Mouse (Mus musculus) midbrain, embryonic 16.5 days (tissue): ENCODE results near the gene Wdr59. TPM values are rescaled to one million over a fixed set of nuclear protein-coding genes. Genes with fewer than 3 reads are reported as not detected.

Source experiments
- ATAC-seq: fragments of 200-750 bp; cut with Nextera tagmentation; 2 replicates; pipeline ENCODE4 v1.8.0; 2017; ENCODE audit warnings: moderate TSS enrichment
- H3K27ac ChIP-seq: fragments of 300-500 bp; sonication (generic); 2 replicates; pipeline ENCODE4 v1.5.1; 2014; ENCODE audit warnings: mild to moderate bottlenecking, low read length, mixed read lengths
- H3K27me3 ChIP-seq: fragments of 300-500 bp; sonication (generic); 2 replicates; pipeline ENCODE4 v1.6.1; 2014; ENCODE audit warnings: low read depth, low read length, mixed read lengths; ENCODE audit not compliant: control insufficient read depth, insufficient read depth
- H3K36me3 ChIP-seq: fragments of 300-500 bp; sonication (generic); 2 replicates; pipeline ENCODE4 v1.6.1; 2014; ENCODE audit warnings: mild to moderate bottlenecking, low read length, moderate library complexity, mixed read lengths; ENCODE audit not compliant: control insufficient read depth, insufficient read depth
- H3K4me1 ChIP-seq: fragments of 300-500 bp; sonication (generic); 2 replicates; pipeline ENCODE4 v1.6.1; 2014; ENCODE audit warnings: mild to moderate bottlenecking, low read length, mixed read lengths; ENCODE audit not compliant: control insufficient read depth, insufficient read depth
- H3K4me2 ChIP-seq: fragments of 300-500 bp; sonication (generic); 2 replicates; pipeline ENCODE4 v1.6.1; 2014; ENCODE audit warnings: mild to moderate bottlenecking, low read length, mixed read lengths
- H3K4me3 ChIP-seq: fragments of 300-500 bp; sonication (generic); 2 replicates; pipeline ENCODE4 v1.5.1; 2014; ENCODE audit warnings: low read depth, mild to moderate bottlenecking, low read length, moderate library complexity, mixed read lengths
- H3K9ac ChIP-seq: fragments of 300-500 bp; sonication (generic); 2 replicates; pipeline ENCODE4 v1.6.1; 2014; ENCODE audit warnings: low read depth, low read length, mixed read lengths
- H3K9me3 ChIP-seq: fragments of 300-500 bp; sonication (generic); replicated peaks from 2 replicates; pipeline ENCODE4 v1.6.1; 2014; ENCODE audit warnings: mild to moderate bottlenecking, low read length, mixed read lengths; ENCODE audit not compliant: control insufficient read depth, poor library complexity, severe bottlenecking
- WGBS: fragments of 180-500 bp; shearing (Covaris S2); extraction: QIAGEN DNeasy Blood & Tissue Kit; methylation state at CpG from one replicate; pipeline ENCODE4 v1.1.7; 2014; 5-methylcytosine and 5-hydroxymethylcytosine counted together
- polyA plus RNA-seq: library from polyadenylated mRNA; unstranded; fragments of >200 nt; fragmentation: Nextera tagmentation; extraction: Ambion mirVana; gene quantifications from 2 replicates; pipeline ENCODE4 v1.2.1, GENCODE M21; 2015

The Wdr59 gene
- polyA plus RNA-seq, 1 experiment from 2014 or later: 8.0 TPM

DNA sequence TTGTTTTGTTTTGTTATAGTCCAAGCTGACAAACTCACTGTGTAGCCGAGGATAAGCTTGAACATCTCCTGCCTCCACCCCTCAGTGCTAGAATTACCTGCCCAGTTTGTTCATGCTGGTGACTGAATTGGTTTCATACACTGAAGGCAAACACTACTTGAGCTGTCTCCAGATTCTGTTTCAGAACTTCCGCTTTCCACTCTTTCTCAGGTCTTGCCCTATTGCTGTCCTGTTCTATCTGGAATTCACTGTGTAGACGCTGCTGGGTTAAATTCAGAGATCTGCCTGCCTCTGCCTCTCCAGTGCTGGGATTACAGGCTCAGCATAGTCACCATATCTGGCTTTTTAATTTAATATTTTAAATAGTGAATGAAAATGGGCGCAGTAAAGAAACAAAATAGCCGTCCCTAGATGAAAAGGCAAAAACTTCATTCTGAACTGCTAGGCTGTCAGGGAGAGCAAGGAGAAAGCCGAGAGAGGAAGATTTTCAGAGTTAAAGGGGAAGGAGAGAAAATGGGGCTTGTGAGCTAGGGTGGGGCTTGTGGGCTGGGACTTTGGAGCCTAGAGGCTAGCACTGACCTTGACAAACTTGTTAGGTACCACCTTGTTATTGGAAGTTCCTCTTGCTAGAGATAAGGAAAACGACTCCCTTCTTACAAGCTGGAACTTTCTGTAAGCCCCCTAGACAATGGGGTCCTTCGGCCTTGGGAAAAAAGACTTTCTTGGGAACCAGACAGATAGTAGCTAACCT lies 23.7 kb upstream of the Wdr59 start:
- H3K4me1 ChIP-seq: peaks cover 30% of the 10 kb centered on the region
- H3K36me3 ChIP-seq: no peaks in the 10 kb centered on the region
- no peak overlapping the region for H3K27ac ChIP-seq
- no peak for ATAC-seq
- 93% methylated on average over 8 of the region's 8 CpGs for WGBS
- H3K4me3 ChIP-seq: no peak overlapping the region
- no peaks in the 10 kb centered on the region for H3K27me3 ChIP-seq
- no peaks in the 10 kb centered on the region for H3K9me3 ChIP-seq
- H3K9ac ChIP-seq: no peak overlapping the region
- H3K4me2 ChIP-seq: no peak overlapping the region

DNA sequence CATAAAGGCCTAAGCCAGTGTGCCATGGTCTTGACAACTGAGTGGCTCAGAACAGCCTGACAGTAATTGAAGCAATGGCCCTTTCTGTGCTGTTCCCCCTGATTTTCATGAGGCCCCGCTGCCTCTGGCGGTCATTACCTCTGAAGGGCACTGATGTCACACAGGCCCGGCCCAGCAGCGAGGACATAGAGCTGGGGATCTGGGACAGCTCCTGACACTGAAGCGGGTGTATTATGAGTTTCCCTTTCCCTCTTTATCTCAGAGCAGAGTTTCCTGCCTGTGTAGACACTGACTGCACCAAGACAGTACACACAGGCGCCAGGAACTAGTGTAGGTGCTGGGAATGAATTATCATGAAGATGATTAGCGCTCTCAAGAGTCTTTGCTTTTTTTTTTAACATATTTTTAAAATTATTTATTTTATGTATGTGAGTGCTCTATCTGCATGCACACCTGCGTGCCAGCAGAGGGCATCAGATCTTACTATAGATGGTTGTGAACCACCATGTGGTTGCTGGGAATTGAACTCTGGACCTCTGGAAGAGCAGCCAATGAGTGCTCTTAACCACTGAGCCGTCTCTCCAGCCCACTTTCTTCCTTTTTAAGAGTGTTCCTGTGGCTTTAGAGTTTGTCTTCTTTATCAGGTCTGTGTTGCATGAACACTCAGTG lies 22.0 kb upstream of the Wdr59 start:
- Histone ChIP-seq H3K4me2 (no peak overlapping the region), H3K36me3 (no peaks in the 10 kb centered on the region), H3K4me1 (peaks cover 37% of the 10 kb centered on the region), H3K27ac (no peak overlapping the region), H3K9me3 (no peaks in the 10 kb centered on the region), H3K4me3 (no peak overlapping the region), H3K27me3 (no peaks in the 10 kb centered on the region), H3K9ac (no peak overlapping the region)
- WGBS: 88% methylated on average over 9 of the region's 9 CpGs
- ATAC-seq: no peak

DNA sequence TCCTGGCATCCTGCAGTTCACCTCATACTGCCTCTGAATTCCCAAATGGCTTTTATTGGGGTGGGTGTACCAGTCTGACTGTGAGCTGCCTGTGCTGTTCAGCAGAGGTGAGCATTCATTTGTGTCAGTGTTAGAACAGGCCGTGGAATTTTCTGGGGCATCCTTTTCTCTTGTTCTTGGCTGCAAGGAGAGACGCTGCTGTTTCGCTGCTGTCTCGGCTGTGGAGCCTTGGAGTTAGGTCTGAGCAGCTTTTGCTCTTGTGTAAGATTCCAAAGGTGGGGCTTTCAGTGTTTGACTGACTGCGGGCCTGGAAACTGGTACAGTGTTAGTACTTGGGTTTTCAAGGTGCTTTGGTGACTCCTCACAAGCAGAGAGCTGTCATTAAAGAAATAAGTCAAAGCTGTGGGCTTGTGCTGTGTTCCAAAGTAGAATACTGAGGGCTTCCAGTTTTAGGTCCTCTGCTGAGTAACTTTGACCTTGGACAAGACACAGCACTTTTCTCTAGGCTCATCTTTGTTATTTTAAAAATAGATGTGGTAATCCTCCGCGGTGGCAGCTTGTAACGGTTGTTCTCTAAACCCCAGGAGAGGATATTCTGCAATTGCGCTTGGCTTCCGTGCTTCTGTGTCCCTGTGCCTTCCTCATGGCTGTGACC lies 17.7 kb upstream of the Wdr59 start:
- H3K27ac ChIP-seq: no peak overlapping the region
- peak overlapping the region; percentile 52 for H3K9ac ChIP-seq
- no peaks in the 10 kb centered on the region for H3K27me3 ChIP-seq
- peak overlapping the region; percentile 99 for H3K4me3 ChIP-seq
- 32% methylated on average over 10 of the region's 10 CpGs for WGBS
- H3K9me3 ChIP-seq: no peaks in the 10 kb centered on the region
- no peaks in the 10 kb centered on the region for H3K36me3 ChIP-seq
- no peak for ATAC-seq
- H3K4me1 ChIP-seq: peaks cover 43% of the 10 kb centered on the region
- H3K4me2 ChIP-seq: peak overlapping the region; percentile 92

DNA sequence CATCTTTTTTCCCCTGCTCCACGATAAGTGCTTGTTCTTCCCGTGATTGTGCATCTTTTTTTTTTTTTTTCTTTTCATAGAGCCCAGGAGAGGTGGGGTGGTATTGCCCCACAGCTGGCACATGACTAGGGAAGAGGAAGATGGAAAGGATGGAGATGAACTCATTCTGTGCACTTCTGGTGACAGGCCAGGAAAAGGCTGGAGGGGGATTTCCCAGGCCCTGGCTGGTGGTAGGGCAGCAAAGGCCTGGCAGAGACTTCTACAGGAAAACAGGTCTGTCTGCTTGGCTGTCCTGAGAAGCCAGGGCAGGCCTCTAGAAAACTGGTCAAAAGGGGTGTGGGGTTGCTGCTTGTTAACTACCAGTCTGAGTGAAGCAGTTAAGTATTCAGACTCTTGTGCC lies 16.3 kb upstream of the Wdr59 start:
- WGBS: 0% methylated on average over 2 of the region's 2 CpGs
- H3K9me3 ChIP-seq: no peaks in the 10 kb centered on the region
- H3K9ac ChIP-seq: peak overlapping the region; percentile 97
- H3K4me2 ChIP-seq: peak overlapping the region; percentile 92
- H3K27me3 ChIP-seq: no peaks in the 10 kb centered on the region
- peak overlapping the region; percentile 96 for H3K27ac ChIP-seq
- ATAC-seq: no peak
- H3K4me3 ChIP-seq: peak overlapping the region; percentile 99
- H3K36me3 ChIP-seq: no peaks in the 10 kb centered on the region
- peaks cover 41% of the 10 kb centered on the region for H3K4me1 ChIP-seq

DNA sequence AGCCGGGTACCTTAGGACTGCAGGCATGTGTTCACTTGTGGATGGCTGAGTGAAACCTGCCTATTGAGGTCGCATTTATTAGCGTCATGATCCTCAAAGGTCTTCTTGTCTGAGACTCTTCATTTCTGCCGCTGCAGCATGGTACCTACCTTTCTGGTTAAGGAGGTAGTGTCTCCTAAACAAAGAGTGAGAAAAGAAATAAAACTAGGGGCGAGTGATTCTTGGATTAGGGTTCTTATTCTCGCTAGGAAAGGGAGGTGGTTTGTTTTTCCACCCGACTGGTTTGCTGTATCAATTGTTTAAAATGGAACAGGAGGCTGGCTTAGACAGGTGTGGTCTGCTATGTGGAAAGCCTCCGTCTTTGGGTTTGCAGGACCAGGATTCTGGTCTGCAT lies 15.9 kb upstream of the Wdr59 start:
- H3K4me1 ChIP-seq: peaks cover 41% of the 10 kb centered on the region
- no peaks in the 10 kb centered on the region for H3K36me3 ChIP-seq
- WGBS: 3% methylated on average over 8 of the region's 8 CpGs
- H3K27ac ChIP-seq: peak overlapping the region; percentile 96
- ATAC-seq: no peak
- H3K27me3 ChIP-seq: no peaks in the 10 kb centered on the region
- peak overlapping the region; percentile 97 for H3K9ac ChIP-seq
- no peaks in the 10 kb centered on the region for H3K9me3 ChIP-seq
- peak overlapping the region; percentile 92 for H3K4me2 ChIP-seq
- peak overlapping the region; percentile 99 for H3K4me3 ChIP-seq

DNA sequence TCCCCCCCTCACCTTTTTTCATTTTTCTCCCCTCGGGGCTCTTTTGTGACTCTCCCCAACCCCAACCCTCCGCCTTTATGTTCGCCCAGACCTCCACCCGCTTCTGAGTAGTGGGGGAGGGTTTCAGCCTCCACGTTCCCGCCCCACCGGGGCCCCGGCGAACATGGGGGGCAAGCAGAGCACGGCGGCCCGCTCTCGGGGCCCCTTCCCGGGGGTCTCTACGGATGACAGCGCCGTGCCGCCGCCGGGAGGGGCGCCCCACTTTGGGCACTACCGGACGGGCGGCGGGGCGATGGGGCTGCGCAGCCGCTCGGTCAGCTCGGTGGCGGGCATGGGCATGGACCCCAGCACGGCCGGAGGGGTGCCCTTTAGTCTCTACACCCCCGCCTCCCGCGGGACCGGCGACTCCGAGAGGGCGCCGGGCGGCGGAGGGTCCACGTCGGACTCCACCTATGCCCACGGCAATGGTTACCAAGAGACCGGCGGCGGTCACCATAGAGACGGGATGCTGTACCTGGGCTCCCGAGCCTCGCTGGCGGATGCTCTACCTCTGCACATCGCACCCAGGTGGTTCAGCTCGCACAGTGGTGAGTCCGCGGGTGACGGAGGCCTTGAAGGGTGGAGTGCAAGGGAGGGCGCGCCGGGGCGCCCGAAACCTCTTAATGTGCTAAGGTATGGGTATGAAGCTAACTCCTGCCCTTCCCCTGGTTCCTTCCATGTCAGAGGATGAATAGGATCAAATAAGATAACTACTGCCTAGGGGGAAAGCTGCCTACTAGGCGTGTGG lies 15.3 kb upstream of the Wdr59 start:
- H3K27ac ChIP-seq: peak overlapping the region; percentile 96
- peak; percentile 53 for ATAC-seq
- H3K9ac ChIP-seq: peak overlapping the region; percentile 97
- no peaks in the 10 kb centered on the region for H3K27me3 ChIP-seq
- H3K4me1 ChIP-seq: peaks cover 38% of the 10 kb centered on the region
- no peaks in the 10 kb centered on the region for H3K9me3 ChIP-seq
- peak overlapping the region; percentile 92 for H3K4me2 ChIP-seq
- peak overlapping the region; percentile 99 for H3K4me3 ChIP-seq
- no peaks in the 10 kb centered on the region for H3K36me3 ChIP-seq
- under 1% methylated on average over 54 of the region's 64 CpGs for WGBS

DNA sequence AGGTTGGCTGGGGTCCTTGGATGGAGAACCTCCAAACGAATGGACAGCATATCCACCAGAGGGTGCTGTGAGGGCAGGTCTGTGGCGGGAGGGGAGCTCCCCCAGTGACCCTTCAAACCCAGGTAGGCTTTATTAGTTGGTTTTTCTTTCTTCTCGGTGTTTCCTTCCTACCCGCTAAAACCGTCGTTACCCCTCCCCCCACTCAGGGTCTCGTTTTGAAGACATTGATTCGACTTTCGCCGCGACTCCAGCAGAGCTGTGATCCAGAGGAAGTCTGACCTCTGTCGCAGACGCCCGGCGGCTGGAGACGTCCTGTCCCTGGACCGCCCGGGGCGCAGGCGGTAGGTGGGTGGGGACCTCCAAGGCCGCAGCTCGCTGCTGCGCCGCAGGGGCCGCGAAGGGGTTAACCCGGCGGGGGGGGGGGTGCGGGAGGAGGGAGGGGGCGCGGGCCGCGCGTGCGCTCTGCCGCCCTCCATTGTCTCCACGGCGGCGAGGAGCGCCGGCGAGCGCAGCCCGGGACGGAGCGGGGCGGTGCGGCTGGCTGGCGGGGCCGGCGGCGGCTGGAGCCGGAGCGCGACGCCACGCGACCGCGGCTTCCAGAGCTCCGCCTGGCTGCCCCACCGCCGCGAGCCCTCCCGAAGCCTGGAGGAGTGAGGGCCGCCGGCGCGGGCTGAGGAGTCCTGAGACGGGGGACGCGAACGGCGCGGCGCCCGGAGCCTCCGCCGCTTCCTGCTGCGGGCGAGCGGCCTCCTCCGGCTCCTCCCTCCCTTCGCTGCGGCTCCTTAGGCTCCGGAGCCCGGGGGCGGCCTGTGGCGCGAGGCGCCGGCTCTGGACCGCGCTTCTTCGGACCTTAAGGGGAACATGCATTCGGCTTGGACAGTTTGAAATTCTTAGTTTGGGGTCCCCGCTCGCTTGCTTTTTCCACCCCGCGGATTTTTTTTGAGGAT lies 14.4 kb upstream of the Wdr59 start, which contains the start of gene Znrf1:
Gene Znrf1, plus strand, starts transcription at position 67 of the 947 bp plus-strand sequence.
- Histone ChIP-seq H3K9ac (peak within 1 kb of the TSS; percentile 97), H3K4me3 (peak within 1 kb of the TSS; percentile 99), H3K4me1 (peaks cover 32% of the 10 kb centered on the region), H3K27me3 (no peaks in the 10 kb centered on the region), H3K4me2 (peak within 1 kb of the TSS; percentile 92), H3K36me3 (no peaks in the 10 kb centered on the region), H3K9me3 (no peaks in the 10 kb centered on the region), H3K27ac (peak within 1 kb of the TSS; percentile 96)
- WGBS: under 1% methylated on average over 59 of the region's 100 CpGs
- ATAC-seq: peak; percentile 89

DNA sequence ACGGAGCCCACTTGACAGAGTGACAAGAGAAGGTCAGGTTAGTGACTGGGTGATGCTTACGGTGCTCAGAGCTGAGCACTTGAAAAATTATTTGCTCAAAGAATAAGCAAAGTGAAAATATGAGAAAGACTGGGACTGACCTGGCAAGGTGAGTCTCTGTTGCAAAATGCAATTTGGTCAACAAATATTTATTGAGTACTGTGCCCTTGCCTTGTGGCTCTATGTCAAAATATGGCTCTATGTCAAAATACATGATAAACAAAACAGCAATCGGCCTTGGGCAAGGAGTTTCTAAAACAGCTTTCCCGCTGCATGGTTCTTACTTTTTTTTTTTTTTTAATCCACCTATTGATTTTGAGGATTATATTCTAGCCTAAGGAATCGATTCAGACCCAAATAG lies 13.6 kb upstream of the Wdr59 start:
- Histone ChIP-seq H3K36me3 (no peaks in the 10 kb centered on the region), H3K4me2 (peak overlapping the region; percentile 55), H3K4me1 (peaks cover 24% of the 10 kb centered on the region), H3K4me3 (peak overlapping the region; percentile 99), H3K27me3 (no peaks in the 10 kb centered on the region), H3K27ac (no peak overlapping the region), H3K9ac (no peak overlapping the region), H3K9me3 (no peaks in the 10 kb centered on the region)
- ATAC-seq: no peak
- WGBS: 28% methylated on average over 5 of the region's 5 CpGs
